Mouse (Mus musculus) limb, embryonic 11.5 days (tissue): ENCODE data around the gene Plcl2. TPM values are rescaled to one million over a fixed set of nuclear protein-coding genes. Genes with fewer than 3 reads are reported as not detected.

Experiments
- ATAC-seq: fragments of 200-750 bp; cut with Nextera tagmentation; 2 replicates; pipeline ENCODE4 v1.8.0; 2017; ENCODE audit warnings: low read depth; ENCODE audit not compliant: insufficient number of reproducible peaks, low FRiP score, low TSS enrichment
- DNase-seq: peaks from one replicate; pipeline ENCODE4 v3.0.0-alpha.2; 2015; ENCODE audit warnings: low spot score
- H3K27ac ChIP-seq: fragments of 300-500 bp; sonication (generic); replicated peaks from 2 replicates; pipeline ENCODE4 v1.5.1; 2014; ENCODE audit warnings: low read depth, mild to moderate bottlenecking, low read length
- H3K27me3 ChIP-seq: fragments of 300-500 bp; sonication (generic); 2 replicates; pipeline ENCODE4 v1.6.1; 2014; ENCODE audit warnings: mild to moderate bottlenecking, low read length, mixed read lengths; ENCODE audit not compliant: control insufficient read depth, insufficient read depth
- H3K36me3 ChIP-seq: fragments of 300-500 bp; sonication (generic); 2 replicates; pipeline ENCODE4 v1.6.1; 2014; ENCODE audit warnings: mild to moderate bottlenecking, low read length, moderate library complexity, mixed read lengths; ENCODE audit not compliant: control insufficient read depth, insufficient read depth
- H3K4me1 ChIP-seq: fragments of 300-500 bp; sonication (generic); 2 replicates; pipeline ENCODE4 v1.6.1; 2014; ENCODE audit warnings: low read length, mixed read lengths; ENCODE audit not compliant: control insufficient read depth, insufficient read depth
- H3K4me2 ChIP-seq: fragments of 300-500 bp; sonication (generic); 2 replicates; pipeline ENCODE4 v1.6.1; 2014; ENCODE audit warnings: low read depth, mild to moderate bottlenecking, moderate library complexity; ENCODE audit not compliant: severe bottlenecking
- H3K4me3 ChIP-seq: fragments of 300-500 bp; sonication (generic); 2 replicates; pipeline ENCODE4 v1.5.1; 2014; ENCODE audit warnings: low read depth, low read length
- H3K9ac ChIP-seq: fragments of 300-500 bp; sonication (generic); 2 replicates; pipeline ENCODE4 v1.6.1; 2014; ENCODE audit warnings: mild to moderate bottlenecking, low read length
- H3K9me3 ChIP-seq: fragments of 300-500 bp; sonication (generic); 2 replicates; pipeline ENCODE4 v1.6.1; 2016; ENCODE audit warnings: low read length; ENCODE audit not compliant: control insufficient read depth
- WGBS: fragments of 180-500 bp; shearing (Covaris S2); extraction: QIAGEN DNeasy Blood & Tissue Kit; methylation state at CpG from one replicate; pipeline ENCODE4 v1.1.7; 2014; 5-methylcytosine and 5-hydroxymethylcytosine counted together
- polyA plus RNA-seq: library from polyadenylated mRNA; unstranded; fragments of >200 nt; fragmentation: Nextera tagmentation; extraction: Ambion mirVana; gene quantifications from 2 replicates; pipeline ENCODE4 v1.2.1, GENCODE M21; 2014

The Plcl2 gene
- polyA plus RNA-seq, 1 experiment from 2014 or later, result 5.3 TPM

DNA sequence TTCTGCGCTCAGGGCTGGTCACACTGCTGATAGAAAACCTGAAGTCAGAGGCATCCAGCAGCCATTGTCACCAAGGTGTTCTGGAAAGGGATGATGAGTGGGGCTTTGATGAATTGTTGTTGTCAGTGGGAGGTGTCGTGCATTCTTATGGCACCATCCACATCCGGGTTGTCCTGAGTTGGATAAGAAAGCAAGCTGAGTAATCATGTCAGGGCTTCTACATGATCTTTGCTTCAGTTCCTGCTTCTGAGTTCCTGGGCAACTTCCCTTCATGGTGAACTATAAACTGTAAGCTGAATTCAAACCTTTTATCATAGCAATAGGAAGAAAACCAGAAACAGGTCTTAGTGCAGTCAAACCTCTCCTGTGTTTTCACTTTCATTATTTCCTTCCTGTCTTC lies 78.7 kb downstream of the Plcl2 start:
- H3K9ac ChIP-seq, result no peak overlapping the region
- WGBS, result 76% methylated on average over 3 of the region's 3 CpGs
- no peak overlapping the region for H3K27ac ChIP-seq
- no peak for ATAC-seq
- no peaks in the 10 kb centered on the region for H3K36me3 ChIP-seq
- H3K27me3 ChIP-seq, result no peaks in the 10 kb centered on the region
- no peak overlapping the region for H3K4me3 ChIP-seq
- H3K9me3 ChIP-seq, result no peaks in the 10 kb centered on the region
- no peak for DNase-seq
- H3K4me2 ChIP-seq, result no peak overlapping the region; the same call in 1 of the 2 replicates
- H3K4me1 ChIP-seq, result no peaks in the 10 kb centered on the region

DNA sequence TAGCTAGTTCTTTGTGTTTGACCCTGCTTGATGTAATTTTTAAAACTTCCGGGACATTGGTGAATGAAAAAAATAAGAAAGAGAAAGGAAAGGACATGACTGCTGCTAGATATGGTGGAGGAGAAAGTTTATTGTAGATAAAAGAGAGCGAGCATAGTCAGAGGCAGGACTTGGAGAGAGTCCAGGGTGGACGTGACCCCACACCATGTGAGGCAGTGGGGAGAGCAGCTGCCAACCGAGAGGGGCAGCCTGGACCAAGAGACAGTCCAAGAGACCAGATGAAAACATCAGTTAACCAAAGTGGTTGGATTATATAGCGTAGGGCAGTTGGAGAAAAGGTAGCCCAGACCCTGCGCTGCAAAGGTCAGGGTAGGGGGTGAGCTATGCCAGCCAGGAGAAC lies 91.0 kb downstream of the Plcl2 start:
- DNase-seq (no peak), ATAC-seq (no peak)
- H3K4me2 ChIP-seq, result no peak overlapping the region
- H3K9ac ChIP-seq, result no peak overlapping the region
- H3K4me3 ChIP-seq, result no peak overlapping the region
- H3K9me3 ChIP-seq, result no peaks in the 10 kb centered on the region
- H3K27me3 ChIP-seq, result no peaks in the 10 kb centered on the region
- no peaks in the 10 kb centered on the region for H3K36me3 ChIP-seq
- 70% methylated on average over 6 of the region's 6 CpGs for WGBS
- H3K27ac ChIP-seq, result no peak overlapping the region
- H3K4me1 ChIP-seq, result no peaks in the 10 kb centered on the region

DNA sequence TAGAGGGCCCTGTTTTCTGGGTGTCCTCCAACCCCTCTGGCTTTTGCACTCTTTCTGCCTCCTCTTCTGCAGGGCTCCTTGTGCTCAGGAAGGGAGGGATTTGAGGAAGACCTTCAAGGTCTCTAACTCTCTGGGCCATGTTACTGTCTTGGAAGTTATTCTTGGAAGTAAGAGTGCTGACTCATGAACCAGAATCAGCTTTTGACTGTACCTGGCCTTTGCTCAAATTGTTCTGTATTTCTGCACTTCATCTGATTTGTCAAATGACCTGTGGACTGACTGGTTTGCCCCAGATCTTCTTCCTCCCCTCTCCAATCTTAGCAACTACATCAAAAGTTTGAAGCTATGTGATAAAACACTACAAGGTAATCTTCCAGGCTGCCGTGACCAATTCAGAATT lies 91.5 kb downstream of the Plcl2 start:
- no peaks in the 10 kb centered on the region for H3K9me3 ChIP-seq
- H3K36me3 ChIP-seq, result no peaks in the 10 kb centered on the region
- no peak overlapping the region for H3K4me3 ChIP-seq
- 84% methylated on average over 1 of the region's 1 CpGs for WGBS
- no peak overlapping the region for H3K27ac ChIP-seq
- H3K9ac ChIP-seq, result no peak overlapping the region
- no peak overlapping the region for H3K4me2 ChIP-seq
- H3K27me3 ChIP-seq, result no peaks in the 10 kb centered on the region
- H3K4me1 ChIP-seq, result no peaks in the 10 kb centered on the region
- no peak for ATAC-seq
- DNase-seq, result no peak

DNA sequence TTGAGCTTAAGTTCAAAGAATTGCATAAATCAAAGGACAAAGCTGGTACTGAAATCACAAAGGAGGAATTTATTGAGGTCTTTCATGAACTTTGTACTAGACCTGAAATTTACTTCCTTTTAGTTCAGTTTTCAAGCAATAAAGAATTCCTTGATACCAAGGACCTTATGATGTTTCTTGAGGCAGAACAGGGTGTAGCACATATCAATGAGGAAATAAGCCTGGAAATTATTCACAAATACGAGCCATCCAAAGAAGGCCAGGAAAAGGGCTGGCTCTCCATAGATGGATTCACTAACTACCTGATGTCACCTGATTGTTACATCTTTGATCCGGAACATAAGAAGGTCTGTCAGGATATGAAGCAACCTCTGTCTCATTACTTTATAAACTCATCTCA lies 97.7 kb downstream of the Plcl2 start:
- H3K27me3 ChIP-seq, result no peaks in the 10 kb centered on the region
- H3K36me3 ChIP-seq, result no peaks in the 10 kb centered on the region
- no peak overlapping the region for H3K27ac ChIP-seq
- no peak overlapping the region for H3K9ac ChIP-seq
- WGBS, result 95% methylated on average over 2 of the region's 2 CpGs
- DNase-seq (no peak), ATAC-seq (no peak)
- no peak overlapping the region for H3K4me2 ChIP-seq
- no peak overlapping the region for H3K4me3 ChIP-seq
- H3K9me3 ChIP-seq, result no peaks in the 10 kb centered on the region
- no peaks in the 10 kb centered on the region for H3K4me1 ChIP-seq

DNA sequence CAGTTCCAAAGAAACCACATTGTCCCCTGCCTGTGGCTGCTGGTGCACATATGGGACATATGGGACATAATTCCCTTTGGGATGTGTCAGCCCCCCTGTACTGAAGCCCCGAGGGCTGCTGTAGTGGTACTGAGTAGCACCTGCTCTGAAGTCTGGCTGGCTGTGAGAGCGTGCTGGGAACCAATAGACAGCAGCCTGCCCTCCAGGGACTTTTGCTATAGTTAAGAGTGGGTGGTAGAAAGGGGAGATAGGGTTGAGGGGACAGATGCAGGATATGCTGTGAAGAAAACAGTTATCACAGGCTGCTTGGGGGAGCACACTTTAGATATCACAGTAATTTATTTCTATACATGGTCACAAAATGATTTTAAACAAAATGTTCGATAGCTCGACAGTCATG lies 100.7 kb downstream of the Plcl2 start:
- Histone ChIP-seq H3K27ac (no peak overlapping the region), H3K36me3 (peaks cover 2% of the 10 kb centered on the region; the same call in 1 of the 2 replicates), H3K27me3 (no peaks in the 10 kb centered on the region), H3K4me2 (no peak overlapping the region), H3K4me3 (no peak overlapping the region), H3K9me3 (no peaks in the 10 kb centered on the region), H3K9ac (no peak overlapping the region), H3K4me1 (no peaks in the 10 kb centered on the region)
- DNase-seq, result no peak
- 92% methylated on average over 4 of the region's 4 CpGs for WGBS
- no peak for ATAC-seq

DNA sequence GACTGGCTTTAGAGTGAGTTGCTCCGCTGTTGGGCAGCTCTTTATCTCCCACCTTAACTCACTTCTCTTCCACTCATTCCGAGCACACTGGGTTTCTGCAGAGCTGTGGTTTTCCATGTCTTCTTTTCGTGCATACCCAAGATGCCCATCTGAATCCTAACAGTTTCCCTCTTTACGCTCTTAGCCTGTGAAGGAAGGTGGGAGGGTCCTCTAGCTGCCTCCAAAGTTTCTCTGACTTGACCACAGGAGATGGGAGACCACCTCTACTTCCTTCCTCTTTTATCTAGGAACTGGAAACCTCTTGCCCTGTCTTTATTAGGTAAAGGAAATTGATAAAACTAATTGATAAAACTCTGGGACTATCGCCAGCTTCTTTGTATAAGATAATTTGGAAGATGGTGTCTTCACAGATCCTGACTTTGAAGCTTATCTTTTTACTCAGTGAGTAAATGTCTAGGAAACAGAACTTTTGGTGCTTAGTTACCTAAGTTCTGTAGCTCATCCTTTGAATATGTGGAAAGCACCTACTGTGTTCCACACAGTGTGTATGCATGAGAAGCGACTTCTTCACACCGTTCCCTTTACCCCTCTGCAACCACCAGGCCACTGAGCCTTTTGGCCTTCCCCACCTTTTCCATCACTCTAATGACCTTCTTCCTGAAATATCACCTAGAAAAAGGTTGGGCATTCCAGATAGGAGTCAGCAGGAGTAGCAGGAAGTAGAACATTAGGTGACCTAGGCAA lies 111.8 kb downstream of the Plcl2 start:
- 92% methylated on average over 7 of the region's 7 CpGs for WGBS

DNA sequence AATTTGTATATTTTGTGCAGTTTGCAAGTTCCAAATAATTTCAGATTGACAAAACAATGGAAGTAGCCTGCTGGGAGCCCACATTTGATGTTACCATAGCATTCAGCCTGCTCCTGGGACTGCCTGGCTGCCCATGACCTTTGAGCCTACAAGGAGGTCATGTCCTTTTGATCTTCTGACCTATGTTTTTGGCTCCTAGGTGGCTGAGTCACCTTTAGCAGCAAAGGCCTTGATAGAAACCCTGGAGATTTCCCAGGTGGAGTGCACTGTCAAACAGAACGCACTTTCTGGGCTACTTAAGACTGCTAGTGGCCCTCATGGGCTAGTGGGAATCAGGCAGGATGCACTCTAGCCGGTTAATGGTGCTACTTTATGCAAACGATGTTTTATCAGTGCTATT lies 112.8 kb downstream of the Plcl2 start:
- Histone ChIP-seq H3K4me3 (no peak overlapping the region), H3K9me3 (no peaks in the 10 kb centered on the region), H3K9ac (no peak overlapping the region), H3K27me3 (no peaks in the 10 kb centered on the region), H3K36me3 (no peaks in the 10 kb centered on the region), H3K4me1 (no peaks in the 10 kb centered on the region), H3K4me2 (no peak overlapping the region), H3K27ac (no peak overlapping the region)
- 74% methylated on average over 3 of the region's 3 CpGs for WGBS
- DNase-seq (no peak), ATAC-seq (no peak)

More for the DNA sequence above, 111.8 kb downstream of the Plcl2 start:
- ATAC-seq (no peak), DNase-seq (no peak)
- no peak overlapping the region for H3K4me2 ChIP-seq
- no peaks in the 10 kb centered on the region for H3K27me3 ChIP-seq
- H3K27ac ChIP-seq, result no peak overlapping the region
- no peak overlapping the region for H3K9ac ChIP-seq
- H3K36me3 ChIP-seq, result no peaks in the 10 kb centered on the region
- no peak overlapping the region for H3K4me3 ChIP-seq
- H3K4me1 ChIP-seq, result no peaks in the 10 kb centered on the region
- H3K9me3 ChIP-seq, result no peaks in the 10 kb centered on the region

DNA sequence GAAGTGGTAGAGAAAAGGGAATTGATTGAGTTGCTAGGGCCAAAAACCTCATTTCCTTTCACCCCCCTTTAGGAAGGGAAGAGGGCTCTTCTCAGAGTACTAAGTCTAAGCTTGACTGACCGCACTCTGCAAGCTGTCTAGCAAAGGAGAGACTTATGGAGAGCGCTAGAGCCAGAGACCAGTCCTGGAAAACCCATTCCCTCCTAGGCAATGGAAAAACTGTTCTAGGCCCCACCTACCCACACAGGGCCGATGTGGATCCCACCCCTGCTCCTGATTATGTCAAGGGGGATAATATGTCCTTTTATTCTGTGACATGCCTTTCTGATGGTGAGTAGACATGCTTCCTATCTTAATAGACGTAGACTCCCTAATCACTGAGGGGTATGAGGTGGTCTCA lies 116.4 kb downstream of the Plcl2 start:
- no peak overlapping the region for H3K4me3 ChIP-seq
- no peaks in the 10 kb centered on the region for H3K9me3 ChIP-seq
- 89% methylated on average over 4 of the region's 4 CpGs for WGBS
- no peak for DNase-seq
- no peaks in the 10 kb centered on the region for H3K27me3 ChIP-seq
- no peaks in the 10 kb centered on the region for H3K4me1 ChIP-seq
- no peak overlapping the region for H3K4me2 ChIP-seq
- no peak overlapping the region for H3K27ac ChIP-seq
- no peaks in the 10 kb centered on the region for H3K36me3 ChIP-seq
- ATAC-seq, result no peak
- H3K9ac ChIP-seq, result no peak overlapping the region

DNA sequence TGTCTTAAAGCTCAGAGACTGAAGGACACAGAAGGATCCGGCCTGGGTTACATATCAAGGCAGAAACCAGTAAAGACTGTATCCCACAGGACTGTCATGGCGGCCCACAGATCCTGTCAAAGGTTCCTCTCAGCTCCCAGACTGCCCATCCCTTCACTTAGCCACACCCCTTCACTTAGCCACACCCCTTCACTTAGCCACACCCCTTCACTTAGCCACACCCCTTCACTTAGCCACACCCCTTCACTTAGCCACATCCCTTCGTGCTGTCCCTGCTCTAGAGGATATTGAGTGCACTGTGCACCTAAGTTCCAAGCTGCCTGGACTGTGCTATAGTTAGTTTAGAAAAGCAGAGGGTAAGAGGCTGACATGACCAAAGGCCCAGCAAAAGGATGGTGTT lies 118.5 kb downstream of the Plcl2 start:
- no peaks in the 10 kb centered on the region for H3K9me3 ChIP-seq
- H3K36me3 ChIP-seq, result no peaks in the 10 kb centered on the region
- no peak overlapping the region for H3K9ac ChIP-seq
- H3K4me3 ChIP-seq, result no peak overlapping the region
- H3K27me3 ChIP-seq, result no peaks in the 10 kb centered on the region
- ATAC-seq (peak; percentile 68; the same call in 1 of the 2 replicates), DNase-seq (no peak)
- H3K4me2 ChIP-seq, result no peak overlapping the region
- H3K4me1 ChIP-seq, result no peaks in the 10 kb centered on the region
- WGBS, result 93% methylated on average over 3 of the region's 3 CpGs
- no peak overlapping the region for H3K27ac ChIP-seq
